ENCODE assay signal across 7 mouse cellular contexts in genomic region chr14:56778933-56779300, GRCm38 (mm10). TPM values are rescaled to one million over a fixed set of nuclear protein-coding genes. Genes with fewer than 3 reads are reported as not detected.
DNase-seq lines count a peak whose midpoint lies in the region; ATAC-seq lines count a peak whose summit lies in the region.

No protein-coding gene starts in this region.

- H3K9ac ChIP-seq in lung, embryonic 15.5 days = peak overlapping the region; percentile 94
- 0 out of 2 replicates have a peak overlapping the region, but pooled peaks have one; percentile 31 for H3K9ac ChIP-seq in limb, embryonic 12.5 days (replicated peaks)
- H3K9ac ChIP-seq in stomach, embryonic 14.5 days (replicated peaks; ENCODE audit: low read depth, low read length) = no peak overlapping the region

- peak overlapping the region; percentile 82 for H3K4me3 ChIP-seq in lung, embryonic 15.5 days
- peak overlapping the region; percentile 96 for H3K4me3 ChIP-seq in forebrain, embryonic 10.5 days
- peak overlapping the region; percentile 90 for H3K4me3 ChIP-seq in limb, embryonic 12.5 days (replicated peaks)
- H3K4me3 ChIP-seq in stomach, embryonic 14.5 days (ENCODE audit: low read depth, low read length) = peak overlapping the region; percentile 98

- ATAC-seq in lung, embryonic 15.5 days (ENCODE audit: borderline replicate concordance, extremely low read depth, low FRiP score, low TSS enrichment) = no peak
- no peak for ATAC-seq in limb, embryonic 12.5 days (ENCODE audit: insufficient number of reproducible peaks, insufficient read depth, low FRiP score, low TSS enrichment, low read depth)
- peak; percentile 12; the same call in 1 of the 2 replicates for ATAC-seq in stomach, embryonic 14.5 days (ENCODE audit: insufficient number of reproducible peaks, insufficient read depth, low FRiP score, low read depth)

- H3K9me3 ChIP-seq in lung, embryonic 15.5 days = no peaks in the 10 kb centered on the region
- no peaks in the 10 kb centered on the region for H3K9me3 ChIP-seq in forebrain, embryonic 10.5 days
- H3K9me3 ChIP-seq in limb, embryonic 12.5 days = no peaks in the 10 kb centered on the region
- no peaks in the 10 kb centered on the region for H3K9me3 ChIP-seq in stomach, embryonic 14.5 days (ENCODE audit: control insufficient read depth, low read depth, low read length)

- H3K36me3 ChIP-seq in lung, embryonic 15.5 days = no peaks in the 10 kb centered on the region
- peaks cover 20% of the 10 kb centered on the region for H3K36me3 ChIP-seq in forebrain, embryonic 10.5 days (replicated peaks)
- no peaks in the 10 kb centered on the region; the same call in 1 of the 2 replicates for H3K36me3 ChIP-seq in limb, embryonic 12.5 days
- H3K36me3 ChIP-seq in stomach, embryonic 14.5 days (ENCODE audit: control insufficient read depth, insufficient read depth, low read length) = no peaks in the 10 kb centered on the region

- DNase-seq in lung, postnatal 14 days = no peak
- DNase-seq in forebrain, embryonic 10.5 days (ENCODE audit: extremely low spot score, low spot score) = no peak
- DNase-seq in spleen, adult 12 weeks (ENCODE audit: low spot score) = no peak
- DNase-seq in right cerebral cortex, postnatal 36 days (ENCODE audit: low spot score in 2 of 2) = no peak

- peak overlapping the region; percentile 68 for H3K4me2 ChIP-seq in lung, embryonic 15.5 days
- peak overlapping the region; percentile 75 for H3K4me2 ChIP-seq in limb, embryonic 12.5 days
- H3K4me2 ChIP-seq in stomach, embryonic 14.5 days (replicated peaks; ENCODE audit: low read depth, low read length) = peak overlapping the region; percentile 63

- peak overlapping the region; percentile 95 for H3K27ac ChIP-seq in lung, embryonic 15.5 days
- H3K27ac ChIP-seq in forebrain, embryonic 10.5 days = peak overlapping the region; percentile 97
- H3K27ac ChIP-seq in limb, embryonic 12.5 days = peak overlapping the region; percentile 94
- H3K27ac ChIP-seq in stomach, embryonic 14.5 days (ENCODE audit: low read length) = peak overlapping the region; percentile 97; the same call in 1 of the 2 replicates

- H3K4me1 ChIP-seq in lung, embryonic 15.5 days = peaks cover 18% of the 10 kb centered on the region
- peaks cover 32% of the 10 kb centered on the region for H3K4me1 ChIP-seq in forebrain, embryonic 10.5 days
- H3K4me1 ChIP-seq in limb, embryonic 12.5 days (replicated peaks) = peaks cover 18% of the 10 kb centered on the region
- peaks cover 7% of the 10 kb centered on the region; the same call in 1 of the 2 replicates for H3K4me1 ChIP-seq in stomach, embryonic 14.5 days (ENCODE audit: control insufficient read depth, insufficient read depth, low read length)

- WGBS in lung, embryonic 15.5 days = 31% methylated on average over 3 of the region's 3 CpGs
- WGBS in forebrain, embryonic 10.5 days = 50% methylated on average over 3 of the region's 3 CpGs
- 52% methylated on average over 3 of the region's 3 CpGs for WGBS in limb, embryonic 12.5 days
- WGBS in stomach, embryonic 14.5 days = 43% methylated on average over 3 of the region's 3 CpGs

- H3K27me3 ChIP-seq in lung, embryonic 15.5 days = no peaks in the 10 kb centered on the region
- no peaks in the 10 kb centered on the region for H3K27me3 ChIP-seq in forebrain, embryonic 10.5 days (ENCODE audit: poor library complexity, severe bottlenecking)
- no peaks in the 10 kb centered on the region for H3K27me3 ChIP-seq in limb, embryonic 12.5 days
- no peaks in the 10 kb centered on the region for H3K27me3 ChIP-seq in stomach, embryonic 14.5 days (ENCODE audit: control insufficient read depth, insufficient read depth, low read length)

RNA-seq across cellular contexts. Expression of gene Pspc1, which starts 0.8 kb away (rescaled TPM):
- 25.5 and 26.0 TPM in 2 replicates for polyA plus RNA-seq in lung, embryonic 15.5 days (2015; fragmentation: Nextera tagmentation; extraction: Ambion mirVana)
- polyA plus RNA-seq in forebrain, embryonic 10.5 days (2016; fragmentation: Nextera tagmentation; extraction: Ambion mirVana) = 45.3 and 51.3 TPM in 2 replicates
- 49.9 and 54.2 TPM in 2 replicates for polyA plus RNA-seq in limb, embryonic 12.5 days (2016; fragmentation: Nextera tagmentation; extraction: Ambion mirVana)
- polyA plus RNA-seq in stomach, embryonic 14.5 days (2014; fragmentation: Nextera tagmentation; extraction: Ambion mirVana) = 35.7 and 36.8 TPM in 2 replicates

RNA-seq across cellular contexts. Expression of gene Zmym5, which starts 32.6 kb away (rescaled TPM):
- 24.6 and 26.3 TPM in 2 replicates for polyA plus RNA-seq in lung, embryonic 15.5 days (2015; fragmentation: Nextera tagmentation; extraction: Ambion mirVana)
- polyA plus RNA-seq in forebrain, embryonic 10.5 days (2016; fragmentation: Nextera tagmentation; extraction: Ambion mirVana) = 23.3 and 23.4 TPM in 2 replicates
- 33.8 and 34.5 TPM in 2 replicates for polyA plus RNA-seq in limb, embryonic 12.5 days (2016; fragmentation: Nextera tagmentation; extraction: Ambion mirVana)
- 27.6 and 27.8 TPM in 2 replicates for polyA plus RNA-seq in stomach, embryonic 14.5 days (2014; fragmentation: Nextera tagmentation; extraction: Ambion mirVana)
